Mouse (Mus musculus) embryonic facial prominence, embryonic 10.5 days (tissue): ENCODE measurements around the gene H2-Q10. TPM values are rescaled to one million over a fixed set of nuclear protein-coding genes. Genes with fewer than 3 reads are reported as not detected.
A peak's percentile ranks its signal among the peaks of the same experiment; 100 is the strongest.
"Not testable (repeated sequence)": the region's sequence is repeated elsewhere in the genome, so short reads cannot be mapped to it uniquely, and the experiment has no call there.

Source experiments
- DNase-seq: peaks from one replicate; pipeline ENCODE4 v3.0.0-alpha.2; 2017; ENCODE audit warnings: low spot score
- H3K27ac ChIP-seq: fragments of 300-500 bp; sonication (generic); replicated peaks from 2 replicates; pipeline ENCODE4 v1.5.1; 2016; ENCODE audit warnings: mild to moderate bottlenecking
- H3K27me3 ChIP-seq: fragments of 300-500 bp; sonication (generic); replicated peaks from 2 replicates; pipeline ENCODE4 v1.6.1; 2016; ENCODE audit warnings: low read depth, mild to moderate bottlenecking; ENCODE audit not compliant: poor library complexity, severe bottlenecking
- H3K36me3 ChIP-seq: fragments of 300-500 bp; sonication (generic); replicated peaks from 2 replicates; pipeline ENCODE4 v1.6.1; 2016; ENCODE audit warnings: mild to moderate bottlenecking, moderate library complexity
- H3K4me1 ChIP-seq: fragments of 300-500 bp; sonication (generic); 2 replicates; pipeline ENCODE4 v1.6.1; 2016
- H3K4me3 ChIP-seq: fragments of 300-500 bp; sonication (generic); 2 replicates; pipeline ENCODE4 v1.5.1; 2016; ENCODE audit warnings: mild to moderate bottlenecking, moderate library complexity
- H3K9me3 ChIP-seq: fragments of 300-500 bp; sonication (generic); 2 replicates; pipeline ENCODE4 v1.6.1; 2016; ENCODE audit warnings: mild to moderate bottlenecking
- WGBS: fragments of 180-500 bp; shearing (Covaris S2); methylation state at CpG from one replicate; pipeline ENCODE4 v1.1.7; 2016; 5-methylcytosine and 5-hydroxymethylcytosine counted together
- polyA plus RNA-seq: library from polyadenylated mRNA; unstranded; fragments of >200 nt; fragmentation: Nextera tagmentation; extraction: Ambion mirVana; gene quantifications from 2 replicates; pipeline ENCODE4 v1.2.1, GENCODE M21; 2016

H2-Q10 gene
- 0.39 and 0.57 TPM in 2 replicates for polyA plus RNA-seq

GRCm38 (mm10) chr17:35469842-35470751 is at the start of gene H2-Q10:
TSS of gene H2-Q10 (plus strand) at chr17:35470089.
- peaks cover 15% of the 10 kb centered on the region for H3K4me1 ChIP-seq
- H3K27ac ChIP-seq: no peak within 1 kb of the TSS
- WGBS: 2% methylated on average over 80 of the region's 80 CpGs
- no peaks in the 10 kb centered on the region for H3K36me3 ChIP-seq
- peak within 1 kb of the TSS; percentile 60 for H3K4me3 ChIP-seq
- peaks cover 55% of the 10 kb centered on the region for H3K27me3 ChIP-seq
- H3K9me3 ChIP-seq: no peaks in the 10 kb centered on the region
- DNase-seq: peak; percentile 42

GRCm38 (mm10) chr17:35420206-35420810 is 49.6 kb upstream of the H2-Q10 start:
- not testable (repeated sequence) for H3K9me3 ChIP-seq, H3K36me3 ChIP-seq, H3K4me3 ChIP-seq, H3K4me1 ChIP-seq, H3K27ac ChIP-seq
- peak; percentile 67 for DNase-seq
- 14% methylated on average over 11 of the region's 11 CpGs for WGBS
- peaks cover 53% of the 10 kb centered on the region for H3K27me3 ChIP-seq

- H3K36me3 ChIP-seq, H3K9me3 ChIP-seq, H3K27ac ChIP-seq, DNase-seq, H3K4me3 ChIP-seq: not testable (repeated sequence)
- peaks cover 63% of the 10 kb centered on the region for H3K27me3 ChIP-seq
- H3K4me1 ChIP-seq: peaks cover 12% of the 10 kb centered on the region
- 88% methylated on average over 4 of the region's 4 CpGs for WGBS
These were observed 48.6 kb upstream of the H2-Q10 start for GRCm38 (mm10) chr17:35421331-35421730.

DNA sequence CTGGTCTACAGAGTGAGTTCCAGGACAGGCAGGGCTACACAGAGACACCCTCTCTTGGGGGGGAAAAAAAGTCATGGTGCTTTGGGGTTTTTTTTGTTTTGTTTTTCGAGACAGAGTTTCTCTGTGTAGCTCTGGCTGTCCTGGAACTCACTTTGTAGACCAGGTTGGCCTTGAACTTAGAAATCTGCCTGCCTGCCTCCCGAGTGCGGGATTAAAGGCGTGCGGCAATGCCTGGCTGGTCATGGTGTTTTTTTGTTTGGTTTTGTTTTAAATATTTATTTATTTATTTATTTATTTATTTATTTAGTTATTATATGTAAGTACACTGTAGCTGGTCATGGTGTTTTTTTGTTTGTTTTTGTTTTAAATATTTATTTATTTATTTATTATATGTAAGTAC is 47.5 kb upstream of the H2-Q10 start:
- not testable (repeated sequence) for DNase-seq
- peaks cover 66% of the 10 kb centered on the region for H3K27me3 ChIP-seq
- WGBS: 89% methylated on average over 5 of the region's 5 CpGs

DNA sequence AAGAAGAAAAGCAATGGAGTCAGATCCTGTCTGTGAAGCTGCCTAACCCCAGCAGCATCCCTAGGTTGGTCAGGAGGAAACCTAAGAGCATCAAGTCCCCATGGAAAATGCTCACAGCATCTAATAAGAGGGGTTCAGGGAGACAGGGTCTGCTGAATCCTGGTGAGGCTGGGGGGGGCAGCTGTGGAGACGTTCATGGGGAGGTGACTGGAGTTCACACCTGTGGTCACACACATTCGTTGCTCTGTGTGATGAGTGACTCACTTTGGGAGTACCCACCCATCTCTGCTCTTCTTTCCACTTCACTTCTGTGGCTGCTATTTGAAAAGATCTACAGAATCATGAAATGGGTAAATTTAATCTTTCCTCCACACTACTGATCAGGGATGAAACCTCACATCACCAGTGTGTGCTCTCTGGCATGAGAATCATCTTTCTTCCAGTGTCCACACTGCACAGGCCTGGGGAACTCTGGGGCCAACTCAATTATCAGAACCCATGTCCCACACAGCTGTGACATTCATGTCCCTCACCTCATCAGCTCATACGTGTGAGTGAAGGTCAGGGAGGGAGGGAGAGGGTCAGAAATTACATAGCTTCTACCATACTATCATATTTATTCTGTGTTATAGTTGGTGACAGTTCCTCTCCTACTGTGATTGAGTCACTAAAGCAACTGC is 46.6 kb upstream of the H2-Q10 start:
- peaks cover 12% of the 10 kb centered on the region for H3K4me1 ChIP-seq
- not testable (repeated sequence) for H3K4me3 ChIP-seq, H3K27ac ChIP-seq, H3K36me3 ChIP-seq, DNase-seq, H3K9me3 ChIP-seq
- WGBS: 70% methylated on average over 3 of the region's 3 CpGs
- H3K27me3 ChIP-seq: peaks cover 66% of the 10 kb centered on the region

More for the DNA sequence above, 47.5 kb upstream of the H2-Q10 start:
- not testable (repeated sequence) for H3K4me3 ChIP-seq, H3K36me3 ChIP-seq, H3K9me3 ChIP-seq, H3K27ac ChIP-seq
- H3K4me1 ChIP-seq: peaks cover 12% of the 10 kb centered on the region

DNA sequence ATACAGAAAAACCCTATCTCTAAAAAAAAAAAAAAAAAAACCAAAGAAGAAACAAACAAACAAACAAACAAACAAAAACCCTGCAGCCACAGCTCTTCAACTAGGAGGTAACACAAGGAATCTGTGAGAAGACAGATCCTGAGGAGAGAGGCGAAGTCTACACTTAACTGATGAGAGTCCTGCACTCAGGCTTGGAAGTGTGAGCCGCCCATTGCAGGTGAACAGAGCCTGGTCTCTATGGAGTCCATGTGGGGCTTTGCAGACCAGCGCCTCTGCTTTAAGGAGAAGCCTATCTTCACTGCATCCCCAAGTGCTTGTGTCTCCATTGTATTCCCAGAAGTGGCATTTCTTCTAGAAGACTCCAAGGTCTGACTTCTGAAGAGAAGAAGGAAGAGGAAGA is 45.8 kb upstream of the H2-Q10 start:
- WGBS: 74% methylated on average over 3 of the region's 3 CpGs
- peaks cover 64% of the 10 kb centered on the region for H3K27me3 ChIP-seq
- DNase-seq: not testable (repeated sequence)

GRCm38 (mm10) chr17:35424624-35425416 is 45.1 kb upstream of the H2-Q10 start, which contains the start of gene H2-Q6:
TSS of gene H2-Q6 (plus strand) at chr17:35424850.
- H3K36me3 ChIP-seq, H3K9me3 ChIP-seq, H3K27ac ChIP-seq: not testable (repeated sequence)
- 2% methylated on average over 61 of the region's 66 CpGs for WGBS
- DNase-seq: peak; percentile 78
- H3K4me3 ChIP-seq: peak within 1 kb of the TSS; percentile 55
- H3K4me1 ChIP-seq: peaks cover 12% of the 10 kb centered on the region
- peaks cover 63% of the 10 kb centered on the region for H3K27me3 ChIP-seq

More for the DNA sequence above, 45.8 kb upstream of the H2-Q10 start:
- H3K27ac ChIP-seq, H3K36me3 ChIP-seq, H3K4me3 ChIP-seq, H3K9me3 ChIP-seq: not testable (repeated sequence)
- H3K4me1 ChIP-seq: peaks cover 12% of the 10 kb centered on the region

DNA sequence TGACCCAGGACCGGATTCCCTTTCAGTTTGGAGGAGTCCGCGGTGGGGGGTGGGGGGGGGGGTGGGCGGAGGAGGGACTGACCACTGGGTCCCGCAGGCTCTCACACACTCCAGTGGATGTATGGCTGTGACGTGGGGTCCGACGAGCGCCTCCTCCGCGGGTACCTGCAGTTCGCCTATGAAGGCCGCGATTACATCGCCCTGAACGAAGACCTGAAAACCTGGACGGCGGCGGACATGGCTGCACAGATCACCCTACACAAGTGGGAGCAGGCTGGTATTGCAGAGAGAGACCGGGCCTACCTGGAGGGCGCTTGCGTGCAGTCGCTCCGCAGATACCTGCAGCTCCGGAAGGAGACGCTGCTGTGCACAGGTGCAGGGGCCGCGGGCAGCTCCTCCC is 44.4 kb upstream of the H2-Q10 start:
- not testable (repeated sequence) for H3K27ac ChIP-seq, H3K9me3 ChIP-seq, H3K36me3 ChIP-seq
- peaks cover 61% of the 10 kb centered on the region for H3K27me3 ChIP-seq
- H3K4me3 ChIP-seq: peak overlapping the region; percentile 55
- WGBS: 9% methylated on average over 28 of the region's 28 CpGs
- DNase-seq: peak; percentile 45
- peaks cover 12% of the 10 kb centered on the region for H3K4me1 ChIP-seq

DNA sequence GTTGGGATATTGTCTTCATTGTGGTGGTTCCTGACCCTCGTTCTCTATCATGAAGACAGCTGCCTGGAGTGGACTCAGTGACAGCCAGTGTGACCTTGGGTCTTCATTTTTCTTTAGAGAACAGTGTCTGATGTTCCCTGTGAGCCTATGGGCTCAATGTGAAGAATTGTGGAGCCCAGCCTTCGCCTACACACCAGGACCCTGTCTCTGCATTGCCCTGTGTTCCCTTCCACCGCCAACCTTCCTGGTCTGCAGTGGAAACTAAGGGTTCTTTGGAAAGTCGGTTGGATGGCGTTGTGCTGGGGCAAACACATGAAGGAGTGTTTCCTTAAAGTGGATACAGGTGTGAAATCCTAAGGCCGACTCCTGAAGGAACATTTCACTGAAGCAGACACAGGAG is 41.0 kb upstream of the H2-Q10 start:
- not testable (repeated sequence) for DNase-seq, H3K9me3 ChIP-seq, H3K4me3 ChIP-seq, H3K36me3 ChIP-seq, H3K27ac ChIP-seq
- WGBS: 85% methylated on average over 6 of the region's 6 CpGs
- Histone ChIP-seq H3K27me3 (peaks cover 44% of the 10 kb centered on the region), H3K4me1 (peaks cover 12% of the 10 kb centered on the region)

GRCm38 (mm10) chr17:35430671-35431070 is 39.2 kb upstream of the H2-Q10 start:
- H3K4me1 ChIP-seq, H3K9me3 ChIP-seq, H3K4me3 ChIP-seq, H3K36me3 ChIP-seq, H3K27ac ChIP-seq, DNase-seq: not testable (repeated sequence)
- 83% methylated on average over 6 of the region's 6 CpGs for WGBS
- H3K27me3 ChIP-seq: peaks cover 30% of the 10 kb centered on the region

GRCm38 (mm10) chr17:35432167-35432566 is 37.7 kb upstream of the H2-Q10 start:
- not testable (repeated sequence) for H3K27ac ChIP-seq, H3K9me3 ChIP-seq, H3K4me3 ChIP-seq, DNase-seq, H3K4me1 ChIP-seq, H3K36me3 ChIP-seq
- whole genome bisulfite sequencing: 83% methylated on average over 3 of the region's 3 CpGs
- peaks cover 24% of the 10 kb centered on the region for H3K27me3 ChIP-seq

GRCm38 (mm10) chr17:35434836-35435235 is 35.1 kb upstream of the H2-Q10 start:
- 10% methylated on average over 8 of the region's 8 CpGs for WGBS
- peak; percentile 74 for DNase-seq
- H3K27ac ChIP-seq, H3K9me3 ChIP-seq, H3K4me3 ChIP-seq, H3K36me3 ChIP-seq, H3K4me1 ChIP-seq: not testable (repeated sequence)
- H3K27me3 ChIP-seq: peaks cover 32% of the 10 kb centered on the region
